Comparison of ENCODE assay signal across 30 mouse cellular contexts in the genomic region with DNA sequence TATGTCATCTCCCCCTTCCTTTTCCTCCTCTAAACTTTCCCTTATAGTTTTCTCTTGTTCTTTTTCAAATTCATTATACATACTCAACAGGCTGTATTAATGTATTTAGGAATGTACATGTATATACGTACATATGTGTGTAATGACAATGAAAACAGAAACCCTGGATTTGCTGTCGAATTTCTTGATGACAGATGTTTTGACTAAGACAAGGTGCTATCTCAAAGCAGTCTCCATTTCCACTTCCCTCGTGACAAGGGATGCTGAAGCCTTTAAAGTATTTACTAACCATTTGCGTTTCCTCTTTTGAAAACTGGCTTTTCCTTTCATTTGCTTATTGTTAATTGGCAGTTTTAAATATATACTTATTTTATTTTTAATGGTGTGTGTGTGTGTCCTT.
"Had no signal": no experiment of that assay in that cellular context is flagged by ENCODE, and none has a peak within 500 bp of the region (broad histone marks: within the 10 kb centered on the region; RNA-seq: fewer than 3 reads in every experiment).

No protein-coding gene starts in this region.

- H3K36me3 ChIP-seq: limb, embryonic 10.5 days; limb, embryonic 12.5 days; limb, embryonic 13.5 days; limb, embryonic 15.5 days; liver, embryonic 12.5 days; liver, embryonic 13.5 days; liver, embryonic 15.5 days; lung, embryonic 15.5 days; midbrain, embryonic 10.5 days; midbrain, embryonic 12.5 days; midbrain, embryonic 13.5 days; neural tube, embryonic 12.5 days had no signal

- H3K9ac ChIP-seq: limb, embryonic 12.5 days; limb, embryonic 13.5 days; limb, embryonic 15.5 days; liver, embryonic 12.5 days; liver, embryonic 13.5 days; liver, embryonic 14.5 days; liver, embryonic 15.5 days; liver, postnatal 0 days; lung, embryonic 14.5 days; lung, embryonic 15.5 days; midbrain, embryonic 12.5 days; midbrain, embryonic 13.5 days; neural tube, embryonic 12.5 days had no signal

- H3K27ac ChIP-seq: limb, embryonic 10.5 days; limb, embryonic 12.5 days; limb, embryonic 13.5 days; limb, embryonic 15.5 days; liver, embryonic 12.5 days; liver, embryonic 13.5 days; liver, embryonic 14.5 days; liver, embryonic 15.5 days; lung, embryonic 15.5 days; macrophage; midbrain, embryonic 10.5 days; midbrain, embryonic 12.5 days; midbrain, embryonic 13.5 days; neural tube, embryonic 12.5 days had no signal

- H3K4me3 ChIP-seq: limb, embryonic 10.5 days; limb, embryonic 12.5 days; limb, embryonic 13.5 days; limb, embryonic 15.5 days; liver, embryonic 12.5 days; liver, embryonic 13.5 days; liver, embryonic 15.5 days; lung, embryonic 15.5 days; megakaryocyte, embryonic 14.5 days; midbrain, embryonic 10.5 days; midbrain, embryonic 12.5 days; midbrain, embryonic 13.5 days; myocyte; neural tube, embryonic 12.5 days had no signal

- DNase-seq: left cerebral cortex, postnatal 4 days; liver; liver, embryonic 13.5 days; liver, postnatal 0 days; lung, adult 18-20 months; lung, adult 2 months; lung, embryonic 14.5 days; lung, postnatal 10 days; lung, postnatal 14 days; lung, postnatal 36 days; lung, postnatal 4 days; midbrain, embryonic 14.5 days had no signal

- H3K4me2 ChIP-seq: limb, embryonic 12.5 days; limb, embryonic 13.5 days; limb, embryonic 15.5 days; liver, embryonic 11.5 days; liver, embryonic 12.5 days; liver, embryonic 13.5 days; liver, embryonic 15.5 days; lung, embryonic 14.5 days; lung, embryonic 15.5 days; midbrain, embryonic 12.5 days; midbrain, embryonic 13.5 days; neural tube, embryonic 12.5 days had no signal

- H3K9me3 ChIP-seq: limb, embryonic 10.5 days; limb, embryonic 12.5 days; limb, embryonic 15.5 days; liver, embryonic 12.5 days; liver, embryonic 13.5 days; liver, embryonic 15.5 days; lung, embryonic 15.5 days; megakaryocyte, embryonic 14.5 days; midbrain, embryonic 10.5 days; midbrain, embryonic 12.5 days; midbrain, embryonic 13.5 days; neural tube, embryonic 12.5 days had no signal

- H3K4me1 ChIP-seq: limb, embryonic 15.5 days; liver, embryonic 12.5 days; liver, embryonic 13.5 days; liver, embryonic 15.5 days had no signal

- H3K27me3 ChIP-seq: limb, embryonic 12.5 days; limb, embryonic 13.5 days; limb, embryonic 15.5 days; liver, embryonic 12.5 days; liver, embryonic 13.5 days; liver, embryonic 15.5 days; lung, embryonic 15.5 days; megakaryocyte, embryonic 14.5 days; midbrain, embryonic 12.5 days; midbrain, embryonic 13.5 days; neural tube, embryonic 12.5 days had no signal

- ATAC-seq: liver, embryonic 12.5 days; liver, postnatal 0 days; lung, postnatal 0 days; midbrain, embryonic 13.5 days; midbrain, embryonic 16.5 days had no signal
